8 mouse cellular contexts compared by ENCODE assay signal in genomic region chr17:45766735-45767535, GRCm38 (mm10). TPM values are rescaled to one million over a fixed set of nuclear protein-coding genes. Genes with fewer than 3 reads are reported as not detected.
DNase-seq lines count a peak whose midpoint lies in the region; ATAC-seq and TF ChIP-seq lines count a peak whose summit lies in the region.

No protein-coding gene starts in this region.

- DNase-seq in MEL (ENCODE audit: low read depth, low spot score) = peak; percentile 99
- peak; percentile 51 for DNase-seq in c-Kit-positive CD71-positive TER-119-positive erythroid progenitor cells, embryonic 14.5 days (ENCODE audit: low spot score)
- peak; percentile 87 for DNase-seq in forelimb bud, embryonic 11.5 days (ENCODE audit: low read depth, low spot score)
- peak; percentile 77 to 83 for DNase-seq in heart, postnatal 36 days
- peak; percentile 46 to 75 for DNase-seq in layer of hippocampus, adult 18-20 months (ENCODE audit: low spot score in 2 of 2)
- DNase-seq in liver, postnatal 0 days = peak; percentile 89
- DNase-seq in urinary bladder, postnatal 4 days (ENCODE audit: low spot score in 2 of 2) = peak; percentile 85 to 89

- no peak for TF ChIP-seq CTCF in MEL (IDR thresholded peaks at IDR 0.05 in 2 of 3, conservative IDR thresholded peaks at IDR 0.05 in 1 of 3; ENCODE audit: control insufficient read depth in 1 of 3, insufficient read depth in 1 of 3, low read depth in 2 of 3, low read length in 3 of 3, poor library complexity in 1 of 3, severe bottlenecking in 1 of 3)
- TF ChIP-seq CTCF in liver, postnatal 0 days (IDR thresholded peaks at IDR 0.05; ENCODE audit: low read depth) = no peak

- H3K9ac ChIP-seq in MEL (ENCODE audit: control insufficient read depth, low read depth, low read length, poor library complexity, severe bottlenecking) = peak overlapping the region; percentile 70
- H3K9ac ChIP-seq in liver, postnatal 0 days (replicated peaks) = peak overlapping the region; percentile 50; the same call in 1 of the 2 replicates
- H3K9ac ChIP-seq in neural tube, embryonic 12.5 days = no peak overlapping the region

- peak overlapping the region; percentile 66 to 92 for H3K4me3 ChIP-seq in MEL (ENCODE audit: control insufficient read depth in 1 of 2, insufficient read depth in 1 of 2, low read depth in 2 of 2, low read length in 2 of 2)
- 0 out of 2 replicates have a peak overlapping the region, but pooled peaks have one; percentile 20 for H3K4me3 ChIP-seq in liver, postnatal 0 days (ENCODE audit: low read depth, low read length)
- H3K4me3 ChIP-seq in neural tube, embryonic 12.5 days = no peak overlapping the region

- intact Hi-C loops in heart, postnatal 36 days (cut with DNase I) = loop anchor here (2.0 to 5.0 kb wide), 2 partner anchors 30 to 35 kb away; no protein-coding TSS in a partner anchor

- 10% methylated on average over 12 of the region's 12 CpGs for WGBS in liver, postnatal 0 days (ENCODE audit: insufficient replicate concordance)
- WGBS in neural tube, embryonic 12.5 days = 14% methylated on average over 12 of the region's 12 CpGs

- H3K9me3 ChIP-seq in MEL (replicated peaks; ENCODE audit: insufficient read depth, low read length) = no peaks in the 10 kb centered on the region
- H3K9me3 ChIP-seq in liver, postnatal 0 days (ENCODE audit: low read length) = no peaks in the 10 kb centered on the region
- H3K9me3 ChIP-seq in neural tube, embryonic 12.5 days = no peaks in the 10 kb centered on the region

- H3K27me3 ChIP-seq in MEL (ENCODE audit: control insufficient read depth in 1 of 2, insufficient read depth in 2 of 2, low read length in 2 of 2) = no peaks in the 10 kb centered on the region
- no peaks in the 10 kb centered on the region for H3K27me3 ChIP-seq in liver, postnatal 0 days (ENCODE audit: insufficient read depth, low read length)
- H3K27me3 ChIP-seq in neural tube, embryonic 12.5 days (replicated peaks) = no peaks in the 10 kb centered on the region

- H3K4me1 ChIP-seq in MEL (ENCODE audit: control insufficient read depth in 1 of 2, insufficient read depth in 2 of 2, low read length in 2 of 2) = peaks cover 3 to 17% of the 10 kb centered on the region in 2 experiments
- H3K4me1 ChIP-seq in liver, postnatal 0 days (ENCODE audit: insufficient read depth) = peaks cover 19% of the 10 kb centered on the region
- H3K4me1 ChIP-seq in neural tube, embryonic 12.5 days = peaks cover 18% of the 10 kb centered on the region

- no peaks in the 10 kb centered on the region for H3K79me2 ChIP-seq in MEL (ENCODE audit: control insufficient read depth, insufficient read depth, low read length, poor library complexity)

- peaks cover 0 to 2% of the 10 kb centered on the region in 2 experiments; a peak in 2 of 4 replicates for H3K36me3 ChIP-seq in MEL (ENCODE audit: control insufficient read depth in 1 of 2, insufficient read depth in 2 of 2, low read length in 2 of 2)
- no peaks in the 10 kb centered on the region for H3K36me3 ChIP-seq in liver, postnatal 0 days (replicated peaks; ENCODE audit: insufficient read depth, low read length)
- no peaks in the 10 kb centered on the region for H3K36me3 ChIP-seq in neural tube, embryonic 12.5 days

- TF ChIP-seq POLR2A in MEL (IDR thresholded peaks at IDR 0.05; ENCODE audit: control insufficient read depth in 1 of 2, insufficient read depth in 1 of 2, low read depth in 1 of 2, low read length in 2 of 2, poor library complexity in 1 of 2) = peak in 1 of 2 experiments; percentile 82; a peak in 2 of 4 replicates

- peak overlapping the region; percentile 49 for H3K4me2 ChIP-seq in liver, postnatal 0 days (ENCODE audit: low read depth, low read length)
- peak overlapping the region; percentile 42; the same call in 1 of the 2 replicates for H3K4me2 ChIP-seq in neural tube, embryonic 12.5 days (replicated peaks)

- peak; percentile 93 for ATAC-seq in liver, postnatal 0 days
- ATAC-seq in neural tube, embryonic 12.5 days (ENCODE audit: low FRiP score, low read depth) = peak; percentile 89

- peak; percentile 20 to 33; a peak in 3 of 4 replicates for TF ChIP-seq EP300 in MEL (IDR thresholded peaks at IDR 0.05; ENCODE audit: low read depth in 1 of 2, low read length in 2 of 2)
- TF ChIP-seq EP300 in liver, postnatal 0 days (IDR thresholded peaks at IDR 0.05; ENCODE audit: low read depth) = peak; percentile 82

- peak overlapping the region; percentile 82 for H3K27ac ChIP-seq in MEL (ENCODE audit: control insufficient read depth, low read depth, low read length)
- H3K27ac ChIP-seq in liver, postnatal 0 days (ENCODE audit: low read depth) = peak overlapping the region; percentile 93
- H3K27ac ChIP-seq in neural tube, embryonic 12.5 days = no peak overlapping the region

- TF ChIP-seq RAD21 in MEL (IDR thresholded peaks at IDR 0.05; ENCODE audit: low read depth, low read length) = no peak

TF ChIP-seq in MEL, 35 proteins besides CTCF, POLR2A, EP300 and RAD21:
- TF ChIP-seq MAFK (IDR thresholded peaks at IDR 0.05; ENCODE audit: borderline replicate concordance, low read depth, low read length) = no peak
- peak; percentile 64; the same call in 1 of the 2 replicates for TF ChIP-seq E2F4 (IDR thresholded peaks at IDR 0.05; ENCODE audit: borderline replicate concordance, low read depth, low read length)
- no peak; the same call in 1 of the 2 replicates for TF ChIP-seq POLR2AphosphoS5 (IDR thresholded peaks at IDR 0.05; ENCODE audit: borderline replicate concordance, low read depth, low read length)
- TF ChIP-seq UBTF (IDR thresholded peaks at IDR 0.05; ENCODE audit: borderline replicate concordance, insufficient read depth, low read depth, low read length) = no peak
- TF ChIP-seq GABPA (IDR thresholded peaks at IDR 0.05; ENCODE audit: low read depth, low read length) = no peak
- no peak for TF ChIP-seq JUND (IDR thresholded peaks at IDR 0.05; ENCODE audit: low read depth, low read length)
- TF ChIP-seq MEF2A (IDR thresholded peaks at IDR 0.05; ENCODE audit: extremely low read depth, insufficient replicate concordance, low read depth, low read length, poor library complexity, severe bottlenecking) = no peak
- peak; percentile 97 for TF ChIP-seq MXI1 (IDR thresholded peaks at IDR 0.05; ENCODE audit: low read depth, low read length)
- TF ChIP-seq MAZ (IDR thresholded peaks at IDR 0.05; ENCODE audit: low read depth, low read length) = peak; percentile 86
- TF ChIP-seq CHD1 (IDR thresholded peaks at IDR 0.05; ENCODE audit: low read depth, low read length) = no peak
- TF ChIP-seq TCF12 (IDR thresholded peaks at IDR 0.05; ENCODE audit: low read depth, low read length) = 0 out of 2 replicates have a peak, but pooled peaks have one; percentile 21
- peak; percentile 71 for TF ChIP-seq TBP (IDR thresholded peaks at IDR 0.05; ENCODE audit: low read depth, low read length)
- TF ChIP-seq ELF1 (IDR thresholded peaks at IDR 0.05; ENCODE audit: low read depth, low read length) = 0 out of 2 replicates have a peak, but pooled peaks have one; percentile 20
- TF ChIP-seq USF2 (IDR thresholded peaks at IDR 0.05; ENCODE audit: borderline replicate concordance in 1 of 2, insufficient read depth in 1 of 2, low read depth in 1 of 2, low read length in 2 of 2) = 0 out of 4 replicates have a peak, but pooled peaks of 1 of the 2 experiments have one; percentile 17
- TF ChIP-seq RCOR1 (IDR thresholded peaks at IDR 0.05; ENCODE audit: low read depth, low read length) = no peak
- no peak for TF ChIP-seq ZC3H11A (IDR thresholded peaks at IDR 0.05; ENCODE audit: low read depth, low read length)
- no peak for TF ChIP-seq SMC3 (IDR thresholded peaks at IDR 0.05; ENCODE audit: low read depth, low read length)
- peak; percentile 94 for TF ChIP-seq SIN3A (IDR thresholded peaks at IDR 0.05; ENCODE audit: low read length)
- peak; percentile 68 for TF ChIP-seq HCFC1 (IDR thresholded peaks at IDR 0.05; ENCODE audit: low read depth, low read length)
- TF ChIP-seq MYC (IDR thresholded peaks at IDR 0.05; ENCODE audit: low read depth, low read length) = peak; percentile 97
- TF ChIP-seq ETS1 (IDR thresholded peaks at IDR 0.05; ENCODE audit: low read depth, low read length) = peak; percentile 81
- no peak for TF ChIP-seq TAL1 (IDR thresholded peaks at IDR 0.05; ENCODE audit: low read length)
- TF ChIP-seq ZNF384 (IDR thresholded peaks at IDR 0.05; ENCODE audit: low read depth, low read length) = peak; percentile 64
- peak; percentile 92 for TF ChIP-seq POLR2AphosphoS2 (IDR thresholded peaks at IDR 0.05; ENCODE audit: low read length)
- 0 out of 2 replicates have a peak, but pooled peaks have one; percentile 34 for TF ChIP-seq KAT2A (conservative IDR thresholded peaks at IDR 0.05; ENCODE audit: low read depth, low read length)
- no peak for TF ChIP-seq ZMIZ1 (IDR thresholded peaks at IDR 0.05; ENCODE audit: low read depth, low read length)
- peak; percentile 71 for TF ChIP-seq GATA1 (IDR thresholded peaks at IDR 0.05; ENCODE audit: low read depth, low read length)
- peak; percentile 48; the same call in 1 of the 2 replicates for TF ChIP-seq CHD2 (IDR thresholded peaks at IDR 0.05; ENCODE audit: low read length)
- no peak for TF ChIP-seq ZKSCAN1 (IDR thresholded peaks at IDR 0.05; ENCODE audit: low read depth, low read length)
- TF ChIP-seq NELFE (IDR thresholded peaks at IDR 0.05; ENCODE audit: low read depth, low read length) = peak; percentile 70
- no peak for TF ChIP-seq MYB (IDR thresholded peaks at IDR 0.05; ENCODE audit: low read depth, low read length)
- peak; percentile 88 for TF ChIP-seq USF1 (IDR thresholded peaks at IDR 0.05; ENCODE audit: low read depth, low read length)
- TF ChIP-seq NRF1 (IDR thresholded peaks at IDR 0.05; ENCODE audit: insufficient read depth, low read depth, low read length, poor library complexity, severe bottlenecking) = no peak
- peak; percentile 98 for TF ChIP-seq MAX (IDR thresholded peaks at IDR 0.05; ENCODE audit: low read length)
- no peak for TF ChIP-seq BHLHE40 (IDR thresholded peaks at IDR 0.05; ENCODE audit: borderline replicate concordance, low read depth, low read length)

RNA-seq across cellular contexts. Expression of gene 1600014C23Rik, which starts 33.3 kb away (rescaled TPM):
- total RNA-seq in MEL (2012; rRNA removed) = 0.81 and 2.1 TPM in 2 replicates
- polyA plus RNA-seq in MEL (2012; ENCODE audit: insufficient read depth in 1 of 2, insufficient read length in 2 of 2, low read depth in 1 of 2, low replicate concordance in 2 of 2, missing spikeins in 1 of 2) = 1 to 10 TPM in 1 of 2 experiments, not detected in 1; 2.7 TPM
- total RNA-seq in heart, postnatal 36 days (2021) = not detected
- not detected for total RNA-seq in layer of hippocampus, adult 18-20 months (2021)
- not detected in 2 replicates for polyA plus RNA-seq in liver, postnatal 0 days (2015; fragmentation: Nextera tagmentation; extraction: Ambion mirVana)
- polyA plus RNA-seq in neural tube, embryonic 12.5 days (2016; fragmentation: Nextera tagmentation; extraction: Ambion mirVana) = not detected in 2 replicates
